Mouse (Mus musculus) stomach, postnatal 0 days (tissue): Measurements from ENCODE around the gene Hrc.

Source experiments
- CTCF ChIP-seq: IDR thresholded peaks from 2 replicates; pipeline ENCODE4 v1.5.1; 2016; ENCODE audit warnings: antibody characterized with exemption, low read depth, mild to moderate bottlenecking, moderate library complexity
- EP300 ChIP-seq: optimal IDR thresholded peaks from 2 replicates; pipeline ENCODE3; 2016; ENCODE audit warnings: antibody characterized with exemption

GRCm38 (mm10) chr7:45300270-45300669 is 34.8 kb upstream of the Hrc start:
- peak; percentile 81 for TF ChIP-seq CTCF
- TF ChIP-seq EP300, result no peak
